Mouse (Mus musculus) kidney, adult 2 months (tissue): Measurements from ENCODE around the gene Sqor.

Experiments used
- CTCF ChIP-seq: fragments of 200-500 bp; conservative IDR thresholded peaks from 2 replicates; pipeline ENCODE4 v1.5.1; 2011; ENCODE audit warnings: low read depth, mild to moderate bottlenecking, control low read depth, low read length, moderate library complexity, mixed read lengths; ENCODE audit not compliant: insufficient read depth, insufficient read length
- POLR2A ChIP-seq: fragments of 200-500 bp; IDR thresholded peaks from one replicate; pipeline ENCODE4 v1.6.1; 2011; ENCODE audit warnings: low read depth, low read length, control low read depth

DNA sequence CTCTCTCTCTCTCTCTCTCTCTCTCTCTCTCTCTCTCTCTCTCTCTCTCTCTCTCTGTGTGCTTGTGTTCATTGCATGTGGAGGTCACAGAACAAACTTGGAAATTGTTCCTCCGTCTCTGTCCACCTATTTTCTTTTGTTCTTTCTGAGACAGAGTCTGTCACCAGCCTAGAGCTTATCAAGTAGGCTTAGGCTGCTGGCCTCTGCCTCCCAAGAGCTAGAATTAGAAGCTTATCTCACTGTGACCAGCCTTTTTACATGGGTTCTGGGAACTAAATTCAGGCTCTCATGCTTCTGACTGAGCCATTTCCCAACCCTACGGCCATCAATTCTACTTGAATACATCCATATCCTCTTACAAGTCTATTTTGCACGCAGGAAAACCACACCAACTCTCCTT, 90.3 kb downstream of the Sqor start:
- TF ChIP-seq POLR2A (no peak), CTCF (no peak)
